12 mouse cellular contexts compared by ENCODE assay signal in the genomic region with DNA sequence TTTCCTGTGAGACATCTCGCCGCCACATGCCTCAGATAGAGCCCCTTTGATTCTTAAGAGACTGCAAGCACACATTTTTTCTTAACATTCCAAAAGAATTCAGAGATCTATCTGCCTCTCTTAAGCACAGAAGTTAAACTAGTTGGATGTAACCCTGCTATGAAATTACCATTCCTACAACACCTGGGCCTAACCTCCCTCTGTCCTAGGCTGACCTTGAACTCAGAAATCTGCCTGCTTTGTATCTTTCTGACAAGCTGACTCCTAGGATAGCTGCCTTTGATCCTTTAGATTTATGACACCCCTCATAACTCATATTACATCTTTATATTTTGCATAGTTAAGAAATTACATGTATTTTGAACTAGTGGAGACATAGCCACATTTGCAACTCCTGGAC. TPM values are rescaled to one million over a fixed set of nuclear protein-coding genes. Genes with fewer than 3 reads are reported as not detected.
"Had no signal": no experiment of that assay in that cellular context is flagged by ENCODE, and none has a peak within 500 bp of the region (broad histone marks: within the 10 kb centered on the region; RNA-seq: fewer than 3 reads in every experiment).

No protein-coding gene starts in this region.

RNA-seq across cellular contexts. Expression of gene Sprr2a3, which starts 21.8 kb away (rescaled TPM):
- polyA plus RNA-seq: limb, embryonic 10.5 days; liver, embryonic 11.5 days; liver, embryonic 14.5 days; liver, postnatal 0 days; midbrain, embryonic 10.5 days; midbrain, embryonic 13.5 days; neural tube, embryonic 12.5 days had no signal

RNA-seq across cellular contexts. Expression of gene Sprr2a2, which starts 47.7 kb away (rescaled TPM):
- polyA plus RNA-seq: limb, embryonic 10.5 days; midbrain, embryonic 10.5 days; midbrain, embryonic 13.5 days; neural tube, embryonic 12.5 days had no signal

RNA-seq across cellular contexts. Expression of gene Sprr2a1, which starts 47.9 kb away (rescaled TPM):
- polyA plus RNA-seq: kidney, embryonic 16.5 days; limb, embryonic 10.5 days; liver, embryonic 11.5 days; liver, embryonic 14.5 days; liver, postnatal 0 days; midbrain, embryonic 10.5 days; midbrain, embryonic 13.5 days; neural tube, embryonic 12.5 days had no signal

RNA-seq across cellular contexts. Expression of gene Sprr2b, which starts 53.0 kb away (rescaled TPM):
- polyA plus RNA-seq: kidney, embryonic 16.5 days; large intestine, adult 2 months; limb, embryonic 10.5 days; limb, embryonic 14.5 days; liver, embryonic 11.5 days; liver, embryonic 14.5 days; liver, postnatal 0 days; lung, embryonic 15.5 days; midbrain, embryonic 10.5 days; midbrain, embryonic 13.5 days; stomach, embryonic 16.5 days had no signal
